Mouse (Mus musculus) liver, postnatal 0 days (tissue): ENCODE measurements around the gene Cdkn3.

Experiments used
- CTCF ChIP-seq: sonication (generic); IDR thresholded peaks from 2 replicates; pipeline ENCODE4 v1.5.1; 2016; ENCODE audit warnings: antibody characterized with exemption, low read depth
- EP300 ChIP-seq: IDR thresholded peaks from 2 replicates; pipeline ENCODE4 v1.6.1; 2016; ENCODE audit warnings: antibody characterized with exemption, low read depth, mild to moderate bottlenecking

DNA sequence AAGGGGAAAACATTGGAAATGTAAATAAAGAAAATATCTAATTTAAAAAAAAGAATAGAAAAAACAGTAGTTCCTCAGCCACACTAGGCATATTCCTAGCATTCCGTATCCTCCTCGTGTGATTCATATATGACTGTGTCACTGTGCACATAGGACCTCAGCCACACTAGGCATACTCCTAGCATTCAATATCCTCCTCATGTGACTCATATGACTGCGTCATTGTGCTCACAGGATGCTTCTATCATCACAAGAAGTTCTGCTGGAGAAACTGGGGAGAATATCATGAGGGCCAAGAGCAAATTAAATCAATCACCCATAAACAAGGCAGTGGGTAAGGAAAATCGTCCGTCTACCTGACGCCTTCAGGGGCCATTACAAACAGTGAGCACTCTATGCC is 30.4 kb downstream of the Cdkn3 start:
- TF ChIP-seq EP300 (no peak), CTCF (no peak)
